Mouse (Mus musculus): ENCODE data around the gene Smarca1.

Gene Smarca1

DNA sequence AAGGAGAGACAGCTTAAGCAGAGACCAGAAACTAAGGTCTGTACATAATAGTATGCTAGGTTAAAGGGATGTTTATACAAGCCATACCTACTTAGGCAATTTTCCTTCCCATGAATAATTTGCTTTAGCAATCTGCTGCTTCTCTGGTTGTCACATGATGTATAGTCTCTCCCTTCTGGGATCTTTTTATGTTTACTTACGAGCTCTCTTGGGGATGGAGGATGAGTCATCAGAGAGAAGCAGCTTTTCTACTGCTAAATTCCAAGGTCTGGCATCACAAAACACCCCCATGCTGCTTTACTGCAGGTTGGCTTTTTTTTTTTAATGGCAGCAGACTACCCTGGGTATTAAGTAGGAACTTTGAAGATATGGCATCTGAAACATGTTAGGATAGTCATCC lies 132.6 kb downstream of the Smarca1 start:
- DNase-seq, result no peak

Data from thymus, postnatal 36 days (tissue).